Mouse (Mus musculus) kidney, embryonic 15.5 days (tissue): Measurements from ENCODE around the gene 5730409E04Rik. TPM values are rescaled to one million over a fixed set of nuclear protein-coding genes. Genes with fewer than 3 reads are reported as not detected.

ENCODE experiments used
- ATAC-seq: fragments of 200-750 bp; cut with Nextera tagmentation; replicated peaks from 2 replicates; pipeline ENCODE4 v1.8.0; 2017; ENCODE audit warnings: moderate TSS enrichment; ENCODE audit not compliant: low FRiP score
- H3K27ac ChIP-seq: fragments of 300-500 bp; sonication (generic); 2 replicates; pipeline ENCODE4 v1.5.1; 2015; ENCODE audit warnings: mild to moderate bottlenecking, inconsistent platforms
- H3K27me3 ChIP-seq: fragments of 300-500 bp; sonication (generic); 2 replicates; pipeline ENCODE4 v1.6.1; 2015; ENCODE audit warnings: inconsistent platforms
- H3K36me3 ChIP-seq: fragments of 300-500 bp; sonication (generic); 2 replicates; pipeline ENCODE4 v1.6.1; 2015; ENCODE audit warnings: inconsistent platforms
- H3K4me1 ChIP-seq: fragments of 300-500 bp; sonication (generic); 2 replicates; pipeline ENCODE4 v1.6.1; 2015; ENCODE audit warnings: inconsistent platforms
- H3K4me2 ChIP-seq: fragments of 300-500 bp; sonication (generic); 2 replicates; pipeline ENCODE4 v1.6.1; 2015; ENCODE audit warnings: moderate library complexity, mild to moderate bottlenecking, inconsistent platforms
- H3K4me3 ChIP-seq: fragments of 300-500 bp; sonication (generic); replicated peaks from 2 replicates; pipeline ENCODE4 v1.5.1; 2015; ENCODE audit warnings: mild to moderate bottlenecking, inconsistent platforms
- H3K9ac ChIP-seq: fragments of 300-500 bp; sonication (generic); 2 replicates; pipeline ENCODE4 v1.6.1; 2015; ENCODE audit warnings: mild to moderate bottlenecking, inconsistent platforms
- H3K9me3 ChIP-seq: fragments of 300-500 bp; sonication (generic); replicated peaks from 2 replicates; pipeline ENCODE4 v1.6.1; 2016; ENCODE audit warnings: inconsistent platforms
- WGBS: fragments of 180-500 bp; shearing (Covaris S2); methylation state at CpG from one replicate; pipeline ENCODE4 v1.1.7; 2015; ENCODE audit warnings: mixed read lengths; 5-methylcytosine and 5-hydroxymethylcytosine counted together
- microRNA-seq: library from miRNA; unstranded; fragments of <30 nt; microRNA quantifications from one replicate; pipeline ENCODE4, GENCODE M21; 2016
- polyA plus RNA-seq: library from polyadenylated mRNA; unstranded; fragments of >200 nt; fragmentation: Nextera tagmentation; extraction: Ambion mirVana; gene quantifications from 2 replicates; pipeline ENCODE4 v1.2.1, GENCODE M21; 2015

5730409E04Rik gene
- polyA plus RNA-seq, 1 experiment from 2014 or later = 2.2 TPM

DNA sequence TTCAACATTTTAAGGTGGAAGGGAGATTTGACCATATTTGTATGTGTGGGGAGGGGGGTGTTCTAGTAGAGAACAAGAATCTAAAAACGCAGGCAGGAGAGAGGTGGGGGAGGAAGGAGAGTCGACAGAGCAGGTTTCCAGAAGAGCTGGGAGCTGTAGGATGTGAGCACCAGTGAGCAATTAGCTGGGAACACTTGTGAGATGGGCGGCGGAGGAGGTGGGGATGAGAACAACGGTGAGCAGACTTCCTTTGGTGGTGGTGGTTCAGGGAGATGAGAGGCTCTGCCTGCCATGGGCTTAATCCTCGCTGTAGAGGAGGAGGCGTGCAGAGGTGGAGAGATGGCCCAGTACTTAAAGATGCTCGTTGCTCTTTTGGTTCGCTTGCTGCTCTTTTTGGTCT, 32.3 kb downstream of the 5730409E04Rik start:
- Histone ChIP-seq H3K36me3 (no peaks in the 10 kb centered on the region), H3K4me1 (no peaks in the 10 kb centered on the region), H3K27me3 (peaks cover 64% of the 10 kb centered on the region), H3K4me3 (no peak overlapping the region), H3K9me3 (no peaks in the 10 kb centered on the region), H3K4me2 (no peak overlapping the region), H3K27ac (no peak overlapping the region), H3K9ac (no peak overlapping the region)
- no peak for ATAC-seq
- 27% methylated on average over 9 of the region's 9 CpGs for WGBS

DNA sequence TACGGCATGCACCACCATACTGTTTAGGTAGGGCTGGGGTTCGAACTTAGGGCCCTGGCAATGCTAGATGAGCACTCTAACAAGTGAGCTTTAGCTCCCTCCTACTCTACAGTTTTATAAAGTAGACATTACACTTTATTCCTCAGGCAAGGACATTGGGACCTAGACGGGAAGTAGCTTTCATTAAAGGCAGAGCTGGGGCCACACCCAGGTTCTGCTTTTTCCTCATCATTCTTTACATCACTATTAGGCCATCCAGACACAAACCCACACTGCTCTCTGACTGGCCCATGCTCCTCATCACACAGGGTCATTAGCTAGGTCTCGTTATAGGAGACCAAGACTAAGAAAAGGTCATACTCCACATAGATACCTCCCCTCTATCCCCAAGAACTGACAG, 34.2 kb downstream of the 5730409E04Rik start:
- no peak overlapping the region for H3K4me2 ChIP-seq
- no peak for ATAC-seq
- no peak overlapping the region for H3K27ac ChIP-seq
- no peaks in the 10 kb centered on the region for H3K36me3 ChIP-seq
- 68% methylated on average over 4 of the region's 4 CpGs for WGBS
- no peak overlapping the region for H3K4me3 ChIP-seq
- H3K9me3 ChIP-seq = no peaks in the 10 kb centered on the region
- peaks cover 65% of the 10 kb centered on the region for H3K27me3 ChIP-seq
- H3K9ac ChIP-seq = no peak overlapping the region
- peaks cover 7% of the 10 kb centered on the region for H3K4me1 ChIP-seq

DNA sequence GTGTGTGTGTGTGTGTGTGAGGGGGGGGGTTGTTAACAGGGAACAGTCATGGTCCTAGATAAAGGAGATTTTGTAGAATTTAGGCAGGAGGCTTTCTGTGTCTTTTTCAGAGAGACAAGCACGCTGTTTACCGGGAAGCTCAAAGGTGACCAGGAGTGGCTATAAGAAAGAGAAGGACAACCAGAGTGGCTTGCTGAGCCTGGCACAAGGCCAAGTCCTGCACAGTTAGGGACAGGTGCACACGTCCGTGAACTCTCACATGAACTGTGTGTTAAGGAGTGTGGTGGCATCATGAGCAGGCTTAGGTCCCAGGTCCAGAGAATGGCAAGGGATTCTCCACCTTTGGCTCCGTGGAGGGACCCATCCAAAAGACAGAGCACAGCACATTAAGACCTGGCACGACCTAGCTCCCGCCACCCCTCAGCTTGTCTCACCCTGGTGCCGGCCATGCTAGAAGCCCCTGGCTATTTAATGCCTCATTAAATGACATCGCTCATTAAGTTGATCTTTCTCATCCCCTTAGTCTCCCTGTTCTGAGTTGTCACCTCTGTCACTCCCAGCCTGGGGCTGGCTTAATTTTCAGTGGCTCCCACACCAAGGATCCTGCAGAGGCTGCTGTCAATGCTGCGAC, 34.8 kb downstream of the 5730409E04Rik start:
- ATAC-seq = peak; percentile 70
- peaks cover 65% of the 10 kb centered on the region for H3K27me3 ChIP-seq
- 43% methylated on average over 10 of the region's 10 CpGs for WGBS
- H3K9me3 ChIP-seq = no peaks in the 10 kb centered on the region
- no peak overlapping the region for H3K4me3 ChIP-seq
- peaks cover 7% of the 10 kb centered on the region for H3K4me1 ChIP-seq
- no peak overlapping the region for H3K4me2 ChIP-seq
- H3K36me3 ChIP-seq = no peaks in the 10 kb centered on the region
- H3K27ac ChIP-seq = no peak overlapping the region
- H3K9ac ChIP-seq = no peak overlapping the region

DNA sequence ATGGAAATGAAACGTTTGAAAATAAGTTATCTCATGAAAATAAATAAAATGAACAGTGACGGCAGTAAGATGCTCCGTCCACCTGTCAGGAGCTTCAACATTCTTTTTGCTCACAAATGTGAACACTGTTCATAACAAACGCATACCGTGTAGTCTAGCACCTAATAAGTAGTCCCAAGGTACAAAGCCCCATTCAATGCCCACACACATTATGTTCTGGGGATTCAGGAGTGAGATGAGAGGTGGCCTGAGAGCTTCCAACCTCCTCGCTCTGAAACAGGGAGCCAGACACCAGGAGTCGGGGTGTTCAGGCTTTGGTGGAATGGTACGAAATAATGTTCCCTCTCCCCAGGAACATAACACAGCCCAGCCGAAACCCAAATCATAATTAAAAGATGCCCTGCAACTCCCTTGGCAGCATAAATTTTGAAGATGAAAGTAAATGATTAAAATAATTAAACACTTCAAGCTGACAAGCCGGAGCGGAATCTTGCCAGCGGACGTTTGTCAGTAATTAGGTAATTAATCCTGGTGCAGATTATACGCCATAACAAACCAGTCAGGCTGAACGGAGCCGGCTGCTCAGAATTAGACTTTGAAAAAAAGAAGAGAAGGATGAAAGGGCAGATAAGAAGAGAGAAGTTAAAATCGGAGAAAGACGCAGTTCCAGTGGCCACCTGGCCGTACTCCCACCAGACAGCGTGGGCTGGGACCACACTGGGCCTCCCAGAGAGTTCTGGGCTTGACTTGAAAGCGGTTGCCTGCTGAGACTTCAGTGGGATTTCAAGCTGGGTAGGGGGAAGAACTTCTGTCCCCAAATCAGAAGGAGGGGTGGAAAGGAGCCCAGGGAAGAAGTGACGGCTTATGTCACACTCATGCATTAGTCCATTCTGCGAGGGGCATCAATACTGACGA, 38.6 kb downstream of the 5730409E04Rik start:
- Histone ChIP-seq H3K4me3 (no peak overlapping the region), H3K27me3 (peaks cover 65% of the 10 kb centered on the region), H3K9ac (no peak overlapping the region), H3K36me3 (no peaks in the 10 kb centered on the region), H3K4me1 (peaks cover 7% of the 10 kb centered on the region), H3K27ac (no peak overlapping the region), H3K4me2 (no peak overlapping the region), H3K9me3 (no peaks in the 10 kb centered on the region)
- no peak for ATAC-seq
- 35% methylated on average over 24 of the region's 24 CpGs for WGBS

DNA sequence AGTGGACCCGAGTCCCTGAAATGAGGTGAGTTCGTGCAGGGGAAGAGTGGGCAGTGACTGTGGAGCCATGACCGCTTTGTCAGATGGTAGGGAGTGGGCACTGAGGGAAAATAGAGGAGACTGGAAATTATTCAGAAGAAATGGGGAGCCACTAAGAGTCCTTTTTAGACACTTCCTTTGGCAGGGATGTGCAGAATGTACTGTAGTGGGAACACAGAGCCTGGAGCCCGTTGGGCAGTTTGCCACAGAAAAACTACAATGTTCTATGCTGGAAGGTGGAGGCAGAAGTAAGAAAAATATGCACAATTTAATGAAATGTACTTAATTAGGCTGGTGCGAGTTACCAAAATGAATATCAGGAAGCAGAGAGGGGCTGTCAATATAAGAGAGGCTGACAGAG, 43.5 kb downstream of the 5730409E04Rik start:
- H3K4me3 ChIP-seq = no peak overlapping the region
- H3K9ac ChIP-seq = no peak overlapping the region
- H3K9me3 ChIP-seq = no peaks in the 10 kb centered on the region
- peaks cover 5% of the 10 kb centered on the region for H3K4me1 ChIP-seq
- H3K27ac ChIP-seq = no peak overlapping the region
- H3K36me3 ChIP-seq = no peaks in the 10 kb centered on the region
- no peak overlapping the region for H3K4me2 ChIP-seq
- WGBS = 83% methylated on average over 5 of the region's 5 CpGs
- ATAC-seq = no peak
- peaks cover 39% of the 10 kb centered on the region for H3K27me3 ChIP-seq

- no peaks in the 10 kb centered on the region for H3K9me3 ChIP-seq
- no peaks in the 10 kb centered on the region for H3K36me3 ChIP-seq
- H3K4me1 ChIP-seq = no peaks in the 10 kb centered on the region
- H3K27me3 ChIP-seq = peaks cover 22% of the 10 kb centered on the region
- H3K4me3 ChIP-seq = no peak overlapping the region
- no peak overlapping the region for H3K27ac ChIP-seq
- WGBS = 9% methylated on average over 9 of the region's 9 CpGs
- peak; percentile 75; the same call in 1 of the 2 replicates for ATAC-seq
- no peak overlapping the region for H3K9ac ChIP-seq
- no peak overlapping the region for H3K4me2 ChIP-seq
Measured at GRCm38 (mm10) chr4:126655356-126655755, 45.7 kb downstream of the 5730409E04Rik start.

DNA sequence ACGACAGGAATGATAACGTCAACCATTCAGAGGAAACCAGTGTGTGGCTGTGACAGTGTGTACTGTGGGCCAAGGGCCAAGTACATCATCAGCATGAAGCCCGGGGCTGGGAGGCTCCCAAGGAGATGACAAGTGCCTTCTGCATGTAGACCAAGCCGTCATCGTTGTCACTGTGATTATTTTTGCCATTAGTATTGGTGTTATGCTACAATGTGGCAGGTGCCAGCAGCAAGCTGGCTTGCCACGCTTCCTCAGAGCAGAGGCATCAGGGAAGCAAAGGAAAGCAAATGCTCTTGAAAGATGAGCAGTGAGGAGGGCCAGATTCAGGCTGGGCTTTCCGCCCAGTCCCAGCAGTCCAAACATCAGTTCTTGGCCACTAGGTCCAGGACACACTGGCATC, 51.6 kb downstream of the 5730409E04Rik start:
- Histone ChIP-seq H3K36me3 (no peaks in the 10 kb centered on the region), H3K4me3 (no peak overlapping the region), H3K27ac (no peak overlapping the region), H3K9ac (no peak overlapping the region), H3K4me1 (no peaks in the 10 kb centered on the region), H3K9me3 (no peaks in the 10 kb centered on the region), H3K27me3 (peaks cover 13% of the 10 kb centered on the region; the same call in 1 of the 2 replicates), H3K4me2 (no peak overlapping the region)
- no peak for ATAC-seq
- WGBS = 80% methylated on average over 7 of the region's 7 CpGs

Small RNAs within 50 kb of the gene (microRNA-seq; reads per million reads assigned to microRNA genes)
- gene Mir7119 = 1.0 reads per million

Other genes starting within 250 kb of the 5730409E04Rik start
- gene Ago3, start 180.3 kb upstream of the 5730409E04Rik start, polyA plus RNA-seq = 12.9 and 15.9 TPM in 2 replicates
- 5.1 and 5.2 TPM in 2 replicates for gene Ago1, start 141.2 kb upstream of the 5730409E04Rik start, polyA plus RNA-seq
- 1.4 and 1.8 TPM in 2 replicates for gene Ago4, start 76.3 kb upstream of the 5730409E04Rik start, polyA plus RNA-seq
- gene Clspn, start 52.9 kb upstream of the 5730409E04Rik start, polyA plus RNA-seq = 39.2 and 40.3 TPM in 2 replicates
- gene Psmb2, start 67.8 kb downstream of the 5730409E04Rik start, polyA plus RNA-seq = 457 and 491 TPM in 2 replicates
- gene Tfap2e, start 126.4 kb downstream of the 5730409E04Rik start, polyA plus RNA-seq = not detected in 2 replicates
- gene Ncdn, start 143.6 kb downstream of the 5730409E04Rik start, polyA plus RNA-seq = 27.1 and 28.2 TPM in 2 replicates
- gene AU040320, start 143.7 kb downstream of the 5730409E04Rik start, polyA plus RNA-seq = 24.5 and 27.8 TPM in 2 replicates